Mouse (Mus musculus) ES-Bruce4 (cell line): Measurements from ENCODE around the gene Rhobtb1. TPM values are rescaled to one million over a fixed set of nuclear protein-coding genes. Genes with fewer than 3 reads are reported as not detected.

Experiments
- H3K27ac ChIP-seq: 2 replicates; pipeline ENCODE4 v1.5.1; 2012; ENCODE audit warnings: low read length, inconsistent platforms; ENCODE audit not compliant: insufficient read depth
- H3K27me3 ChIP-seq: 2 replicates; pipeline ENCODE4 v1.6.1; 2012; ENCODE audit warnings: mild to moderate bottlenecking, low read length, inconsistent platforms; ENCODE audit not compliant: control insufficient read depth, poor library complexity, insufficient read depth, severe bottlenecking
- H3K36me3 ChIP-seq: 2 replicates; pipeline ENCODE4 v1.6.1; 2012; ENCODE audit warnings: inconsistent platforms, mild to moderate bottlenecking, low read length, moderate library complexity; ENCODE audit not compliant: control insufficient read depth, poor library complexity, insufficient read depth, severe bottlenecking
- H3K4me1 ChIP-seq: one replicate; pipeline ENCODE4 v1.8.1; 2011; ENCODE audit warnings: low read length; ENCODE audit not compliant: control insufficient read depth, insufficient read depth
- H3K4me3 ChIP-seq: 2 replicates; pipeline ENCODE4 v1.5.1; 2011; ENCODE audit warnings: low read depth, mild to moderate bottlenecking, low read length
- H3K9ac ChIP-seq: 2 replicates; pipeline ENCODE4 v1.6.1; 2012; ENCODE audit warnings: low read depth, mild to moderate bottlenecking, inconsistent platforms; ENCODE audit not compliant: poor library complexity, severe bottlenecking
- H3K9me3 ChIP-seq: replicated peaks from 2 replicates; pipeline ENCODE4 v1.6.1; 2012; ENCODE audit warnings: mild to moderate bottlenecking, low read length, inconsistent platforms; ENCODE audit not compliant: control insufficient read depth, poor library complexity, insufficient read depth, severe bottlenecking
- CTCF ChIP-seq: IDR thresholded peaks from one replicate; pipeline ENCODE4 v1.8.1; 2011; ENCODE audit warnings: low read depth, low read length
- EP300 ChIP-seq: IDR thresholded peaks from 2 replicates; pipeline ENCODE4 v1.6.1; 2011; ENCODE audit warnings: low read depth, low read length; ENCODE audit not compliant: insufficient read depth
- POLR2A ChIP-seq: IDR thresholded peaks from one replicate; pipeline ENCODE4 v1.8.1; 2011; ENCODE audit warnings: low read length; ENCODE audit not compliant: insufficient read depth
- polyA plus RNA-seq: library from polyadenylated mRNA; stranded (reverse); fragments of >200 nt; gene quantifications from 2 replicates; pipeline ENCODE4 v1.2.4, GENCODE M21; 2011; ENCODE audit warnings: low read depth; ENCODE audit not compliant: missing spikeins, insufficient read depth, insufficient read length

The Rhobtb1 gene
- polyA plus RNA-seq, 1 experiment, result 2.9 TPM

GRCm38 (mm10) chr10:69225951-69226350 is 74.7 kb downstream of the Rhobtb1 start:
- no peaks in the 10 kb centered on the region; the same call in 1 of the 2 replicates for H3K27me3 ChIP-seq
- H3K9me3 ChIP-seq, result no peaks in the 10 kb centered on the region
- TF ChIP-seq POLR2A (no peak), CTCF (no peak), EP300 (no peak)
- H3K9ac ChIP-seq, result no peak overlapping the region
- no peaks in the 10 kb centered on the region for H3K4me1 ChIP-seq
- no peaks in the 10 kb centered on the region for H3K36me3 ChIP-seq
- no peak overlapping the region for H3K4me3 ChIP-seq
- no peak overlapping the region for H3K27ac ChIP-seq

GRCm38 (mm10) chr10:69237185-69237584 is 86.0 kb downstream of the Rhobtb1 start:
- H3K27me3 ChIP-seq, result no peaks in the 10 kb centered on the region
- no peak overlapping the region for H3K27ac ChIP-seq
- no peaks in the 10 kb centered on the region for H3K4me1 ChIP-seq

DNA sequence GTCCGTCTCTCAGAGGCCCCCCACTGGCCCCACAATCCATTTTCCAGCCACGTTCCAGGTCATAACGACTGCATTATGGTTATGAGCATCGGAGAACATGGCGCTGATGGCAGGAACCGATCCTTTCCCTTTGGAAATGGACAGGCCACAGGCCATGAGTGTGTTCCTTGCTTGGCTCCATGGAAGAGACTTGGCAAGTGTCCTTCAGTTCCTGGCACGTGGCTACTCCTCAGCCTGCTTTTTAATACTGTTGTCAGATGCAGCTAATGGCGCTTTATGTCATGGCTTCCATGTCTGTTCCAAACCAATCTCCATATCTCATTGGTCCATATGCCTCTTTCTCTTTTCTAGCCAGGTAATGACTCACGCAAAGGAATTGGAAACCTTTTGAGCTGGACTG is 86.5 kb downstream of the Rhobtb1 start:
- no peaks in the 10 kb centered on the region for H3K36me3 ChIP-seq
- no peaks in the 10 kb centered on the region for H3K9me3 ChIP-seq
- no peak overlapping the region for H3K4me3 ChIP-seq
- no peak overlapping the region for H3K9ac ChIP-seq
- H3K27me3 ChIP-seq, result no peaks in the 10 kb centered on the region
- no peak overlapping the region for H3K27ac ChIP-seq
- TF ChIP-seq POLR2A, result no peak
- TF ChIP-seq CTCF, result no peak
- TF ChIP-seq EP300, result no peak
- no peaks in the 10 kb centered on the region for H3K4me1 ChIP-seq

More at GRCm38 (mm10) chr10:69237185-69237584, 86.0 kb downstream of the Rhobtb1 start:
- H3K4me3 ChIP-seq, result no peak overlapping the region
- no peaks in the 10 kb centered on the region for H3K9me3 ChIP-seq
- no peak for TF ChIP-seq POLR2A
- no peak for TF ChIP-seq EP300
- no peak overlapping the region for H3K9ac ChIP-seq
- no peaks in the 10 kb centered on the region for H3K36me3 ChIP-seq

- H3K27me3 ChIP-seq, result no peaks in the 10 kb centered on the region
- H3K9me3 ChIP-seq, result no peaks in the 10 kb centered on the region
- H3K27ac ChIP-seq, result no peak overlapping the region
- H3K4me1 ChIP-seq, result no peaks in the 10 kb centered on the region
- no peak for TF ChIP-seq EP300
- no peak for TF ChIP-seq CTCF
- TF ChIP-seq POLR2A, result no peak
- H3K4me3 ChIP-seq, result no peak overlapping the region
- no peaks in the 10 kb centered on the region for H3K36me3 ChIP-seq
- H3K9ac ChIP-seq, result no peak overlapping the region
Observed at GRCm38 (mm10) chr10:69238311-69238710, 87.1 kb downstream of the Rhobtb1 start.

DNA sequence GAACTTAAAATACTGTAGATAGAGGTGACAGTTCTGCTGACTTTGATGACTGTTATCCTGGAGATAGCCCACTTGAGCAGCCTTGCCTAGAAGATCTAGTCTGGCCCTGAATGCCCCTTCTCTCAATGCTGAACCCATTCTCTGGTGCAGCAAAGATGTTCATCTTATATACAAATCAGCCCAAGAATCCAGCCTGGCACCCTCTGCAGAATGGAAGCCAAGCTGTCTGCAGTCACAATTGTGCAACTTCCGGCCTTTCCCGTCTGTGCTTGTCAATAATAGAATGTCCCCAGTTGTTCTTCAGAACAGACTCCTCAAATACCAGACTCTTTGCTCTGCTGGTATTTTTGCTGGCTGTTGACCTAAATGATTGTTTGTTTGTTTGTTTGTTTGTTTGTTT is 89.3 kb downstream of the Rhobtb1 start:
- Histone ChIP-seq H3K27me3 (no peaks in the 10 kb centered on the region), H3K9me3 (no peaks in the 10 kb centered on the region)

DNA sequence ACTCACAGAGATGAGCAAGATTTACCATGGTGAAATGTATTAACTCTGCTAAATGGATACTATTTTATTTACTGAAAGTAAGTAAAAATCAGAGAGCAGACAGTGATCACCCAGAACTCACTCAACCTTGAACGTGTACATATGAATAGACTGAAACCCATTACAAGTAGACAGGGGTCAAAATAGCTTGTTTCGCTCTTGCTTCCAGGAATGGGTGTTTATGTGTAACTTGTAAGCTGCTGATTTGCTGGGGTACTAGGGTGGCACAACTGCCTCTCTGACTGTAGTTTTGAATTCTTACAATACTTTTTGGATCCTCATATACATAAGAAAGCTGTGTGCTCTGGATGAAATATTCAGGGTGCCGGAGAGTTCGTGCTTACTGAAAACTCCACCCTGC is 93.9 kb downstream of the Rhobtb1 start:
- H3K36me3 ChIP-seq, result no peaks in the 10 kb centered on the region
- no peaks in the 10 kb centered on the region for H3K4me1 ChIP-seq
- TF ChIP-seq POLR2A, result no peak
- TF ChIP-seq EP300, result no peak
- no peak for TF ChIP-seq CTCF

More for the DNA sequence above, 89.3 kb downstream of the Rhobtb1 start:
- TF ChIP-seq POLR2A (no peak), EP300 (no peak), CTCF (no peak)
- Histone ChIP-seq H3K27ac (no peak overlapping the region), H3K4me1 (no peaks in the 10 kb centered on the region), H3K4me3 (no peak overlapping the region), H3K36me3 (no peaks in the 10 kb centered on the region), H3K9ac (no peak overlapping the region)

More for the DNA sequence above, 93.9 kb downstream of the Rhobtb1 start:
- Histone ChIP-seq H3K4me3 (no peak overlapping the region), H3K27ac (no peak overlapping the region), H3K27me3 (no peaks in the 10 kb centered on the region), H3K9me3 (no peaks in the 10 kb centered on the region), H3K9ac (no peak overlapping the region)
